Mouse (Mus musculus) T-helper 1 cell (primary cell): Measurements from ENCODE around the gene Grm5.

Experiments
- in situ Hi-C: fragments of 300-600 bp; cut with MboI, MseI; formaldehyde crosslinking; loops from one replicate; pipeline ENCODE4 v1.15.1; 2025; ENCODE audit warnings: high pct_unique_total_duplicates

Gene Grm5

GRCm38 (mm10) chr7:88159542-88160241 lies 575.7 kb downstream of the Grm5 start:
- in situ Hi-C loops = no loop called here

DNA sequence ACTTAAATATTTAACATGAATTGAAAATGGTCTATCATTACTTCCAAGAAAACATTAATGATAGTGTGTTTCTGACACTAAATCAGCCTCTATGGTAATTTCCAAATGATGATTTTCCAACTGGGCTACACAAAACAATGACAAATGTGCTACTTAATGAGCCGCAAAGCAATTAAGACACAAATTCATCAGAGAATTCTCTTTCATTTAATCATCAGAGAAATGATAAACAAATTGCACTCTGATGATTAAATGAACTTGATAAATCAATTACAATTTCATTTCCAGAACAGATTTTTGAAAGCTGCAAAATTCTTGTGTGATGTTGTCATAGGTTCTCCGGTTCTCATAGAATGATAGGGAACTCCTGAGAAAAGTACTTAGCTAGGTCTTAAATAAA lies 577.6 kb downstream of the Grm5 start:
- in situ Hi-C loops = no loop called here
